Mouse (Mus musculus) right cerebral cortex, postnatal 36 days (tissue): ENCODE measurements around the gene Homer3.

Experiments
- DNase-seq, 2 experiments: peaks; one replicate each; pipeline ENCODE4 v3.0.0; 2022; ENCODE audit warnings: low spot score in 2 of 2, mixed read lengths in 1 of 2

Gene Homer3

GRCm38 (mm10) chr8:70332878-70333202, 50.2 kb downstream of the Homer3 start:
- DNase-seq, result no peak

- DNase-seq, result no peak
Observed at GRCm38 (mm10) chr8:70338931-70339330, 56.3 kb downstream of the Homer3 start.

GRCm38 (mm10) chr8:70340659-70341058, 58.0 kb downstream of the Homer3 start:
- no peak for DNase-seq

DNA sequence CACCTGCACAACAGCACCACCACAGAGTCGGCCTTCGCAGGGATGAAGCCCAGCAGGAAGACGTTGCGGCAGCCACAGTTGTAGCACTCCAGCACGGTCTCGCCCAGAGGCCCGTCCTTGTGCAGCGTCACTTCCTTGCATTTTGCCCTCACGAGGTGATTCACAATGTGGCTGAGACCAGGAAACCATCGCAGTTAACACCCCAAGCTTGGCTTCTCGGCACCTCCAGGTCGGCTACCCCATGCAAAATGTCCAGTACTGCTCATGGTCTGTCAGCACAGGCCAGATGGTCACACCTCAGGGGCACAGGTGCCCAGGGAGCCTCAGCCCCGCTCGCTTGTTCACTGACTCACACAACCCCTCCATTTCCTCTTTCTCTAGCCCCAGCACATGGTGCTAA, 59.4 kb downstream of the Homer3 start:
- no peak for DNase-seq

DNA sequence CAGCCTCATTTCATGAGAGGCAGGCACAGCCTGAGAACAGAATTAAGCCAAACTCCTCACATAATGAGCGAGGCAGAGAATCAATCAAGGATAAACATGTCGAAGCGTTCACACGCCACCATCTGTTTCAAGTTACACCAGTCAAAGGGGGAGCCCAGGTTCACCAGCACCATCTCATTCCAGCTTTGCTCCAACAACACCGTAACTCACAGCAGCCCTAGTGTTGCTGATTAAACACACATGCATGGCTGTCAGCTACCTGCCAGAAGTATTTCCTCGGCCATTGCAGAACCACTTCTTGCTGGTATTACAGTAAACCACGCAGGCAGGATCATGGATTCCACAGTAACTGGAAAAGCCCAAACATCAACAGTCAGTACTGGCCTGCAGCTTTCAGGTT, 60.4 kb downstream of the Homer3 start:
- DNase-seq, result no peak

GRCm38 (mm10) chr8:70343696-70344095, 61.1 kb downstream of the Homer3 start:
- no peak for DNase-seq
